Mouse (Mus musculus): Measurements from ENCODE around the gene Nkd2. TPM values are rescaled to one million over a fixed set of nuclear protein-coding genes. Genes with fewer than 3 reads are reported as not detected.

Gene Nkd2
- polyA plus RNA-seq, 1 experiment from 2014 or later, result 0.12 TPM

DNA sequence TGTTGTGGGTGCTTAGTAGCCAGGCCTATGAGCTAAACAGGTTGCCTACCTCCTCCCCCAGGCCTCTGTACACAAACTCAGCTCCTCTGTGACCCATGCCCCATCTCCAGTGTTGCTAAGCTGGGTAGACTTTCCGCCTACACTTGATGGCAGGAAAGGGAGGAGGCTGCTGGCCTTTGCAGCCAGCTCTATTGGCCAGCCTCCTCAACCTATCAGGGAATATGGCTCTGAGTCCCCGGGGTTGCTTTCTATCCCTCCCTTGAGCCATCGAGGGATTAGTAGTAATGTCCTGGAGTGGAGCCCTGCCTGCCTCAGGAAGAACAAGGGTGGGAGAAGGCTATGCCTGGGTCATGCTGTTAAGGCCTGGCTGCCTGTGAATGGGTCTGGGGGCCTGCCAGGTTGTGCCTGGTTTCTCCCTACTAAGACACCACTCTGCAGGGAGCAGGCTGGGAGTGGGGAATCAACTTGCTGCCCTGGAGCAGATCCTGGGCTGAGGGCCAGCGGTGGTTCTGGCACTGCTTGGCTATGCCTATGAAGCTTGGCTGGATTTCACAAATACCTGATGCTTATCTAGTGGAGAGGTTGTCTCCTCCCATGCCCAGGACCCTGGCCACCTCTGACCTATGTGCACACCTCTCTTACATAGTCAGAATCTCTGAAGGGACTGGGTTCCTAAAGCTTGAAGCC is 73.8 kb downstream of the Nkd2 start:
- no peak overlapping the region for H3K4me3 ChIP-seq (replicated peaks)
- H3K4me1 ChIP-seq (replicated peaks), result peaks cover 62% of the 10 kb centered on the region
- H3K27ac ChIP-seq, result no peak overlapping the region
- H3K27me3 ChIP-seq, result no peaks in the 10 kb centered on the region
- H3K36me3 ChIP-seq, result no peaks in the 10 kb centered on the region
- 55% methylated on average over 4 of the region's 4 CpGs for WGBS (ENCODE audit: insufficient replicate concordance)
- no peak overlapping the region for H3K9ac ChIP-seq
- no peaks in the 10 kb centered on the region for H3K9me3 ChIP-seq (replicated peaks)
- ATAC-seq (ENCODE audit: low read depth) (peak; percentile 18; the same call in 1 of the 2 replicates), DNase-seq (no peak)
- H3K4me2 ChIP-seq, result no peak overlapping the region

DNA sequence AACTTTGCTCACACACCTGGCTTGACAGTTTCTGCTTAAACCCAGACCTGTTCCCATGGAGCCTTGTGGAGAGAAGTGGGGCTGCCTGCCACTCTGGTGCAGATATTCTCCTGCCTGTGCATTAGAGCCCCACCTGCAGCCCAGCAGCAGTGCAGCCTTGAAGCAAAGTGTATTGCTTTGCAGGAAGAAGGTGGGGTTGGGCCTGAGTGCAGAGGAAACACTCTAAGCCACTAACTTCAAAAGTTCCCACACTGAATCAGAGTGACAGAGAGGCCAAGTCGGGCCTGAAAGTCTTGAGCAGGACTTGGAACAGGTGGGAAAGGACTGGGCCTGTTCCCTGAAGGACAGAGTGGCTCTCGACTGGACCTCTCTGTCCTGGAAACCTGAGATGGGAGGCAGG is 74.8 kb downstream of the Nkd2 start:
- ATAC-seq (ENCODE audit: low read depth) (no peak), DNase-seq (no peak)
- no peaks in the 10 kb centered on the region for H3K36me3 ChIP-seq
- no peaks in the 10 kb centered on the region for H3K9me3 ChIP-seq (replicated peaks)
- H3K4me2 ChIP-seq, result no peak overlapping the region
- H3K27ac ChIP-seq, result no peak overlapping the region
- no peak overlapping the region for H3K4me3 ChIP-seq (replicated peaks)
- no peaks in the 10 kb centered on the region for H3K27me3 ChIP-seq
- peaks cover 70% of the 10 kb centered on the region for H3K4me1 ChIP-seq (replicated peaks)
- 30% methylated on average over 2 of the region's 2 CpGs for WGBS (ENCODE audit: insufficient replicate concordance)
- H3K9ac ChIP-seq, result no peak overlapping the region

DNA sequence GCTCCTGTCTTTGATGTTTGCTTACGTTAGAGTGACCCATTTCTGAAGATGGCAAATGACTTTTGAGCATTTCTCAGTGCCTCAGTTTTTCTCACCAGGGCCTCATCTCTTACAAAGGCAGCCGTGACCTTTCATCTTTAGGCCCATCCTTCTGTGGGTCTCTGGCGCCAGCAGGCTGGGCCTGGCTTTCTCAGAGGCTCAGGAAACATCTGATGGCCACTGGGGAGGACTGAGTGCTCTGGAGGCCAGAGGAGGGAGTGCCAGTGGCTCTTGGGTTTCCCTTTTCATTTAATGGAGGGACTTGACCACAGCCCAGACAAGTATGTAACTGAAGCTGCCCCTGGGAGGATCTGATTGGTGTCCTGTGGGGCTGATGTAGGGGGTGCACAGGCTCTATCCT is 76.3 kb downstream of the Nkd2 start:
- H3K4me1 ChIP-seq (replicated peaks), result peaks cover 75% of the 10 kb centered on the region
- no peaks in the 10 kb centered on the region for H3K27me3 ChIP-seq
- no peaks in the 10 kb centered on the region for H3K9me3 ChIP-seq (replicated peaks)
- no peak overlapping the region for H3K9ac ChIP-seq
- DNase-seq, result no peak
- H3K4me3 ChIP-seq (replicated peaks), result no peak overlapping the region
- H3K27ac ChIP-seq, result no peak overlapping the region
- H3K4me2 ChIP-seq, result 0 out of 2 replicates have a peak overlapping the region, but pooled peaks have one; percentile 33
- no peaks in the 10 kb centered on the region for H3K36me3 ChIP-seq
- no peak for ATAC-seq (ENCODE audit: low read depth)
- 50% methylated on average over 3 of the region's 3 CpGs for WGBS (ENCODE audit: insufficient replicate concordance)

GRCm38 (mm10) chr13:73769916-73770682 is 77.3 kb downstream of the Nkd2 start:
- Histone ChIP-seq H3K36me3 (no peaks in the 10 kb centered on the region), H3K4me3 (replicated peaks) (no peak overlapping the region), H3K9me3 (replicated peaks) (no peaks in the 10 kb centered on the region), H3K9ac (no peak overlapping the region; the same call in 1 of the 2 replicates), H3K27me3 (no peaks in the 10 kb centered on the region), H3K27ac (peak overlapping the region; percentile 73), H3K4me2 (peak overlapping the region; percentile 33), H3K4me1 (replicated peaks) (peaks cover 81% of the 10 kb centered on the region)
- WGBS (ENCODE audit: insufficient replicate concordance), result 56% methylated on average over 4 of the region's 4 CpGs
- ATAC-seq (ENCODE audit: low read depth) (peak; percentile 74), DNase-seq (peak; percentile 9)

Other genes with a start within 250 kb of the Nkd2 start
- 90.3 and 90.6 TPM in 2 replicates for gene Clptm1l, start 243.6 kb downstream of the Nkd2 start, polyA plus RNA-seq (2015; fragmentation: Nextera tagmentation; extraction: Ambion mirVana)
- 0.96 and 1.1 TPM in 2 replicates for gene Tert, start 220.7 kb downstream of the Nkd2 start, polyA plus RNA-seq (2015; fragmentation: Nextera tagmentation; extraction: Ambion mirVana)
- not detected in 2 replicates for gene Slc6a18, start 169.6 kb downstream of the Nkd2 start, polyA plus RNA-seq (2015; fragmentation: Nextera tagmentation; extraction: Ambion mirVana)
- gene Slc6a19, start 142.8 kb downstream of the Nkd2 start, polyA plus RNA-seq (2015; fragmentation: Nextera tagmentation; extraction: Ambion mirVana), result 0.44 and 0.87 TPM in 2 replicates
- gene Slc12a7, start 114.5 kb downstream of the Nkd2 start, polyA plus RNA-seq (2015; fragmentation: Nextera tagmentation; extraction: Ambion mirVana), result 6.9 and 9.2 TPM in 2 replicates
- 29.0 and 34.3 TPM in 2 replicates for gene Trip13, start 90.2 kb upstream of the Nkd2 start, polyA plus RNA-seq (2015; fragmentation: Nextera tagmentation; extraction: Ambion mirVana)
- 18.1 and 18.2 TPM in 2 replicates for gene Brd9, start 90.2 kb upstream of the Nkd2 start, polyA plus RNA-seq (2015; fragmentation: Nextera tagmentation; extraction: Ambion mirVana)
- not detected in 2 replicates for gene Zdhhc11, start 116.2 kb upstream of the Nkd2 start, polyA plus RNA-seq (2015; fragmentation: Nextera tagmentation; extraction: Ambion mirVana)
- gene Tppp, start 161.8 kb upstream of the Nkd2 start, polyA plus RNA-seq (2015; fragmentation: Nextera tagmentation; extraction: Ambion mirVana), result 0.20 and 0.30 TPM in 2 replicates
- gene Cep72, start 214.7 kb upstream of the Nkd2 start, polyA plus RNA-seq (2015; fragmentation: Nextera tagmentation; extraction: Ambion mirVana), result 7.8 and 8.6 TPM in 2 replicates

Measured in liver, embryonic 13.5 days (tissue).